Mouse (Mus musculus): ENCODE measurements around the gene Kcnq5. TPM values are rescaled to one million over a fixed set of nuclear protein-coding genes. Genes with fewer than 3 reads are reported as not detected.

Kcnq5 gene
- 1.2 and 1.3 TPM in 2 replicates for polyA plus RNA-seq (2014; fragmentation: Nextera tagmentation; extraction: Ambion mirVana)

DNA sequence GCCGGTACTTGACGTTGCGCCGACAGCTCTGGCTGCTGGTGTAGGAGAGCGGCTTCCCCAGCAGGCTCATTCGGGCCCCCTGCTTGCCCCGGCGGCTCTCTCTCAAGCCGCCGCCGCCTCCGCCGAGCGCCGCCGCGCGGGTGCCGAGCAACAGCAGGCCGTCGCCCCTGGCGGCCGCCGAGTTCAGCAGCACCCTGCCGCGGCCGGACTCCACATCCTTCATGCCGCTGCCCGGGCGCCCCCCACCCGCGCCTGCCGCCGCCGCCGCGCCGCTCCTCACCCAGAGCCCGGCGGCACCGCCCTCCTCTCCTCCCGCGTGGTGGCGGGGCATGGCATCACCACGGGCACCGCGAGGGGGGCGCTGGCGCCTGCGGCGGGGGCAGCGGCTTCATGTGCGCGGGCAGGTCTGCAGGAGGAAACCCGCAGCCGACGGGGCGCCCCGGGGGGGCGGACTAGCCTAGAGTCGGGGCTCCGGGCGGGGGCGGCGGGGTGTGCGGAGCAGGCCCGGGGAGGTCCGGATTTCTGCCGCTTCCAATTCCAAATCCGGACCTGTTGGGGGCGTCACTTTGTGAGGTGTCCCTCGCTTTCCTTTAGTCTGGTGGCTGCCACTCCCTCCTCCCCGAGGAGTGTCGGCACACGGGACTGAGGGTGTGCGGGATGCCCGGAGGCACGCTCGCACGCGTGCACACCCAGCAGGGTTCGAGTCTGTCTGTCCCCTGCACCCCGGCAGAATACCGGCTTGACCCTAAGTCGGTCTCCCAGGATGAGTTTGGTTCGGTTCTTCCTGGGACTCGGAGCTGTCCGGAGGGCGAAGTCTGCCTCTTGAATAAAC, at the start of gene Kcnq5:
TSS of gene Kcnq5 (minus strand) at position 692 of the 832 bp plus-strand sequence.
- WGBS = under 1% methylated on average over 46 of the region's 89 CpGs
- H3K4me3 ChIP-seq (ENCODE audit: low read depth, low read length) = peak within 1 kb of the TSS; percentile 72
- H3K9me3 ChIP-seq (ENCODE audit: control insufficient read depth, low read length) = no peaks in the 10 kb centered on the region
- peak; percentile 86 for ATAC-seq (ENCODE audit: low FRiP score)
- peak within 1 kb of the TSS; percentile 96 for H3K4me2 ChIP-seq (replicated peaks; ENCODE audit: low read depth, low read length)
- H3K36me3 ChIP-seq (ENCODE audit: control insufficient read depth, insufficient read depth, low read length) = no peaks in the 10 kb centered on the region
- H3K27me3 ChIP-seq (ENCODE audit: control insufficient read depth, insufficient read depth, low read length) = peaks cover 4% of the 10 kb centered on the region
- DNase-seq (ENCODE audit: low spot score) = peak; percentile 85
- H3K9ac ChIP-seq (ENCODE audit: low read depth, low read length) = peak within 1 kb of the TSS; percentile 63
- no peak within 1 kb of the TSS for H3K27ac ChIP-seq (ENCODE audit: low read depth, low read length)
- 0 out of 2 replicates have a peak, but pooled peaks cover 2% of the 10 kb centered on the region for H3K4me1 ChIP-seq (replicated peaks; ENCODE audit: control insufficient read depth, insufficient read depth, low read length)

DNA sequence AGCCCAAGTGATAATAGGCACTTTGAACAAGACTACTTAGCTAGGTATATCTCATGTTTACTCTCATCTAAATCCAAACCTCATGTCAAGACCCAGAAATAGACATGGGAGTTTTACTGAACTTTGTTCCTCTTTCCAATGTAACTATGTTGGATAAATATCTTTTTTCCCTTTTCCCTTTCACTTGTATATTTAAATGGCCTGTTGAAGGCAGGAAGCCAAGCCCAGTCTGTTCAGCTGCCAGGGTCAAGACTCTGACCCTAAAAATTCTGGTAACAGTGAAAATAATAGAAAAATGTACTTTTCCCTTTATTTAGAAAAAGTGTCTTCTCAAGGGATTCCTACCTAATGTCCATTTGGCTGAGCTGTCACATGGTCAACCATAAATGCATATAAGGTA, 18.0 kb upstream of the Kcnq5 start:
- no peak for ATAC-seq (ENCODE audit: low FRiP score)
- no peaks in the 10 kb centered on the region for H3K9me3 ChIP-seq (ENCODE audit: control insufficient read depth, low read length)

DNA sequence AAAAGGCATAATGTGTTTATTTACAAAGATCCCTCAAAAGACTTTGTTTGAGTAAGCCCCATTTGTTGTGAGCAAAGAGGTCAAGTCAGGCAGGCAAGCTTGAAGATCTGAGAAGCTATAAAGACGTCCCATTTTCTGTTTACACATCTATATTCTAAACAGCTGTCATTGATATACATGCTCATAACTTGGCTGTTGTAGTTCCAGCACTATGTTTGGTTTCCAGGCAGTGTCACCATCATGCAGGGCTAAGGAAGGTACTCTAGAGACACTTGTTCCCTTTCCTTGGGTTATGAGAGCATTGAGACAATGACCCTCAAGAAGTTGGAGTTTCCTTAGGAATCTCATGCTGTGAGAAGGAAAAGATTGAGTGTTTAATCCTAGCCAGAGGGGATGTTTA, 17.6 kb upstream of the Kcnq5 start:
- WGBS = 76% methylated on average over 1 of the region's 1 CpGs
- DNase-seq (ENCODE audit: low spot score) (no peak), ATAC-seq (ENCODE audit: low FRiP score) (no peak)
- no peaks in the 10 kb centered on the region for H3K9me3 ChIP-seq (ENCODE audit: control insufficient read depth, low read length)
- no peaks in the 10 kb centered on the region for H3K4me1 ChIP-seq (replicated peaks; ENCODE audit: control insufficient read depth, insufficient read depth, low read length)
- H3K36me3 ChIP-seq (ENCODE audit: control insufficient read depth, insufficient read depth, low read length) = no peaks in the 10 kb centered on the region
- H3K4me2 ChIP-seq (replicated peaks; ENCODE audit: low read depth, low read length) = no peak overlapping the region
- no peaks in the 10 kb centered on the region for H3K27me3 ChIP-seq (ENCODE audit: control insufficient read depth, insufficient read depth, low read length)
- no peak overlapping the region for H3K4me3 ChIP-seq (ENCODE audit: low read depth, low read length)
- H3K9ac ChIP-seq (ENCODE audit: low read depth, low read length) = no peak overlapping the region
- H3K27ac ChIP-seq (ENCODE audit: low read depth, low read length) = no peak overlapping the region

More for the DNA sequence above, 18.0 kb upstream of the Kcnq5 start:
- no peaks in the 10 kb centered on the region for H3K4me1 ChIP-seq (replicated peaks; ENCODE audit: control insufficient read depth, insufficient read depth, low read length)
- no peak overlapping the region for H3K9ac ChIP-seq (ENCODE audit: low read depth, low read length)
- DNase-seq (ENCODE audit: low spot score) = no peak
- H3K27ac ChIP-seq (ENCODE audit: low read depth, low read length) = no peak overlapping the region
- H3K36me3 ChIP-seq (ENCODE audit: control insufficient read depth, insufficient read depth, low read length) = no peaks in the 10 kb centered on the region
- H3K4me2 ChIP-seq (replicated peaks; ENCODE audit: low read depth, low read length) = no peak overlapping the region
- H3K27me3 ChIP-seq (ENCODE audit: control insufficient read depth, insufficient read depth, low read length) = no peaks in the 10 kb centered on the region
- no peak overlapping the region for H3K4me3 ChIP-seq (ENCODE audit: low read depth, low read length)

DNA sequence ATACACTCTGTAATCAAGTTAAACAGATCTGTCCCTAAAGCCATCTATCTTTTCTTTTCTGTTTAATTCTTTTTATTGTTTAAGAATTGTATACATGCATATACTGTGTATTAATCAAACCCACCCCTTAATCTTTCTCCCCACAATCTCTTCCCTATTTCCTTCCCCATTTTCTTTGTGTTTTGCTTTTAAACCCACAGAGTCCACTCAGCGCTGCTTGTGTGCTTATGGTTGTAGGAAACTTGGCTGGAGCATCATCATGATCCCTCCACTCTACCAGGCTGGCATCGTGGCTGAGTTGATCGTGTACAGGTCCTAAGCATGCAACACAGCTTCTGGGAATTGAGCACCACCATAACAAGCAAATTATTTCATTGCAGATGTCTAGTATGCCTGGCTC, 12.3 kb upstream of the Kcnq5 start:
- no peak overlapping the region for H3K27ac ChIP-seq (ENCODE audit: low read depth, low read length)
- ATAC-seq (ENCODE audit: low FRiP score) (no peak), DNase-seq (ENCODE audit: low spot score) (no peak)
- no peak overlapping the region for H3K4me2 ChIP-seq (replicated peaks; ENCODE audit: low read depth, low read length)
- no peaks in the 10 kb centered on the region for H3K36me3 ChIP-seq (ENCODE audit: control insufficient read depth, insufficient read depth, low read length)
- no peaks in the 10 kb centered on the region for H3K9me3 ChIP-seq (ENCODE audit: control insufficient read depth, low read length)
- H3K27me3 ChIP-seq (ENCODE audit: control insufficient read depth, insufficient read depth, low read length) = no peaks in the 10 kb centered on the region
- H3K4me1 ChIP-seq (replicated peaks; ENCODE audit: control insufficient read depth, insufficient read depth, low read length) = no peaks in the 10 kb centered on the region
- no peak overlapping the region for H3K4me3 ChIP-seq (ENCODE audit: low read depth, low read length)
- WGBS = 88% methylated on average over 3 of the region's 3 CpGs
- no peak overlapping the region for H3K9ac ChIP-seq (ENCODE audit: low read depth, low read length)

DNA sequence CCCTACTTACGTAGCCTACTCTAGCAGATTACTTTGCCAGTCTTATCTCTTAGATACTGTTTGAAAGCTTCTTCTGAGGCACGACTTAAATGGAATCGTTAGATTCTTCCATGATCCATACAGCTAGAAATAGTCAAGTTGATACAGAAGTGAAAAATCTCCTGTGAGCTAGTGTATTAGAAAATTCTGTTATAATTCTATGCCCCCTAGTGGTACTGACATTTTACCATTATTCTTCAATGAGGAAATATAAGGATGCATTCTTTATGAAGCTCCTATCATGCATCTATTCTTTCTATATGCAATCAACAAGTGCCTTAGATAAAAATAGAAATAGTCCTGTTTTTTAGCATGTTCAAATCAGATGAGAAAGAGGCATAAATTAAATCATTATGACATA, 5.4 kb upstream of the Kcnq5 start:
- H3K4me3 ChIP-seq (ENCODE audit: low read depth, low read length) = no peak overlapping the region
- DNase-seq (ENCODE audit: low spot score) = no peak
- WGBS = 90% methylated on average over 3 of the region's 3 CpGs

DNA sequence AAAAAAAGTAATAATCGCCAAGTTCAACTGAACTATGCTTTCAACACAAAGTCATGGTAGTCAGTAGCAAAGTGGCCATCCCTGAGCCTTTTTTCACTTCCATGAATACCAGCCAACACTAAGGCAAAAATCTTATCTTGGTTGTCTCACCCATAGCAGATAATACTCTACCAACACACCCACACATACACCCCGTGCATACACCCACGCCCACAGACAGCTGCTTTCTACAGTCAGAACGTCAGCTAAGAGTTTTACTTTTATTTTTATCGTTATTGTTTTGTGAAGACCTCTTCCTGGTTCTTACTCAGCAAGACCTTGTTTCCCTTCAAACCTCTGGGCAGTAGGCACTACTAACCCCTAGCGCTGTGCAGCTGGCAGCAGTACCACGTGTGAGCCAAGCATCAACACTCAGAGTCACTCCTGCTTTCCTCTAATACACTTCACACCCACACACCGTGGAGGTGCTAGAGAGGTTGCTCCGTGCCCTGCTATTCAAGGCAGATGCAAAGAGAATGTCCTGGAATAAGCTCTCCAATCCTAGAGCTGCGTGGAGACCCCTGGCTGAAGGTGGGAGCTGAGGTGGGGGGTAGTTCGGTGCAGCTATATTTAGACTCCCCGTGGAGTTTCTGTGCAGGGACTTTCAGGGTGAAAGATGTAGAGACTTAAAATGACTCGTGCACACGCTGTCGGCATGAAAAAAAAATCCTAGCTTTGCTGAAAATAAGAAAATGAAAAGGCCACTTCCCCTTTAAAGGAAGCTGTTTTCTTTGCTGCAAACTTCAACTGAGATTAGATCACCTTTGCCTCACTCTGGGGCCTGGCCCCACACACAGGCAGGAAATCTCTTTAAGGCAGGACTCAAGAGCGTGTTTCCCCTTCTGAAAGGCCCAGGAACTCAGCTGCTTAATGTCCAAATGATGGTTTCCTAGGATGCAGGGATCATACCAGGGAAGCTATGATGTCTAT, 1.4 kb upstream of the Kcnq5 start:
- H3K27me3 ChIP-seq (ENCODE audit: control insufficient read depth, insufficient read depth, low read length) = peaks cover 4% of the 10 kb centered on the region
- DNase-seq (ENCODE audit: low spot score) = peak; percentile 6
- no peak for ATAC-seq (ENCODE audit: low FRiP score)
- H3K27ac ChIP-seq (ENCODE audit: low read depth, low read length) = no peak overlapping the region
- no peak overlapping the region for H3K9ac ChIP-seq (ENCODE audit: low read depth, low read length)
- H3K4me3 ChIP-seq (ENCODE audit: low read depth, low read length) = no peak overlapping the region
- H3K36me3 ChIP-seq (ENCODE audit: control insufficient read depth, insufficient read depth, low read length) = no peaks in the 10 kb centered on the region
- H3K4me1 ChIP-seq (replicated peaks; ENCODE audit: control insufficient read depth, insufficient read depth, low read length) = 0 out of 2 replicates have a peak, but pooled peaks cover 2% of the 10 kb centered on the region
- no peaks in the 10 kb centered on the region for H3K9me3 ChIP-seq (ENCODE audit: control insufficient read depth, low read length)
- WGBS = 55% methylated on average over 16 of the region's 16 CpGs
- H3K4me2 ChIP-seq (replicated peaks; ENCODE audit: low read depth, low read length) = no peak overlapping the region

More for the DNA sequence above, 5.4 kb upstream of the Kcnq5 start:
- Histone ChIP-seq H3K4me1 (replicated peaks; ENCODE audit: control insufficient read depth, insufficient read depth, low read length) (no peaks in the 10 kb centered on the region), H3K27me3 (ENCODE audit: control insufficient read depth, insufficient read depth, low read length) (no peaks in the 10 kb centered on the region; the same call in 1 of the 2 replicates), H3K4me2 (replicated peaks; ENCODE audit: low read depth, low read length) (no peak overlapping the region), H3K9ac (ENCODE audit: low read depth, low read length) (no peak overlapping the region), H3K9me3 (ENCODE audit: control insufficient read depth, low read length) (no peaks in the 10 kb centered on the region), H3K27ac (ENCODE audit: low read depth, low read length) (no peak overlapping the region), H3K36me3 (ENCODE audit: control insufficient read depth, insufficient read depth, low read length) (no peaks in the 10 kb centered on the region)
- no peak for ATAC-seq (ENCODE audit: low FRiP score)

DNA sequence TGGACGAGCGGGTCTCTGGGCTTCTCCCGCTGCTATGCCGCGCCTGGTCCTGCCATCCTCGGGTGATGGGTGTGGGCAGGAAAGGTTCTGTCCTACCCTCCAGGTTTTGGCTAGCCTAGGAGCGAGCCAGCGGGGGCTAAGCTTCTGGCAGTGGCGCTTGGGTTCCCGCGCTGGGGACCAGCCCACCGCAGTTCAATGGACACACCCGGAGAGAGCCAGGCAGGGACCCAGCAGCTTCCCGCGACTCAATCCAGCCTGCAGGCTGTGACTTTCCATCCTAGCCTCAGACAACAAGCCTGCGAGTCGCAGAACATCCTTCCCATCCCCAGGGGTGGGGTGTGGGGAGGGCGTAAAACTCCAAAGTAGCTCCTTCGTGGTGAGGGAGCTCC, 335 bp upstream of the Kcnq5 start:
- Histone ChIP-seq H3K9me3 (ENCODE audit: control insufficient read depth, low read length) (no peaks in the 10 kb centered on the region), H3K36me3 (ENCODE audit: control insufficient read depth, insufficient read depth, low read length) (no peaks in the 10 kb centered on the region), H3K27me3 (ENCODE audit: control insufficient read depth, insufficient read depth, low read length) (peaks cover 4% of the 10 kb centered on the region), H3K9ac (ENCODE audit: low read depth, low read length) (0 out of 2 replicates have a peak overlapping the region, but pooled peaks have one; percentile 63), H3K4me3 (ENCODE audit: low read depth, low read length) (peak overlapping the region; percentile 72), H3K4me2 (replicated peaks; ENCODE audit: low read depth, low read length) (peak overlapping the region; percentile 96), H3K27ac (ENCODE audit: low read depth, low read length) (no peak overlapping the region), H3K4me1 (replicated peaks; ENCODE audit: control insufficient read depth, insufficient read depth, low read length) (0 out of 2 replicates have a peak, but pooled peaks cover 2% of the 10 kb centered on the region)
- ATAC-seq (ENCODE audit: low FRiP score) (peak; percentile 51), DNase-seq (ENCODE audit: low spot score) (peak; percentile 58)
- 1% methylated on average over 19 of the region's 19 CpGs for WGBS

DNA sequence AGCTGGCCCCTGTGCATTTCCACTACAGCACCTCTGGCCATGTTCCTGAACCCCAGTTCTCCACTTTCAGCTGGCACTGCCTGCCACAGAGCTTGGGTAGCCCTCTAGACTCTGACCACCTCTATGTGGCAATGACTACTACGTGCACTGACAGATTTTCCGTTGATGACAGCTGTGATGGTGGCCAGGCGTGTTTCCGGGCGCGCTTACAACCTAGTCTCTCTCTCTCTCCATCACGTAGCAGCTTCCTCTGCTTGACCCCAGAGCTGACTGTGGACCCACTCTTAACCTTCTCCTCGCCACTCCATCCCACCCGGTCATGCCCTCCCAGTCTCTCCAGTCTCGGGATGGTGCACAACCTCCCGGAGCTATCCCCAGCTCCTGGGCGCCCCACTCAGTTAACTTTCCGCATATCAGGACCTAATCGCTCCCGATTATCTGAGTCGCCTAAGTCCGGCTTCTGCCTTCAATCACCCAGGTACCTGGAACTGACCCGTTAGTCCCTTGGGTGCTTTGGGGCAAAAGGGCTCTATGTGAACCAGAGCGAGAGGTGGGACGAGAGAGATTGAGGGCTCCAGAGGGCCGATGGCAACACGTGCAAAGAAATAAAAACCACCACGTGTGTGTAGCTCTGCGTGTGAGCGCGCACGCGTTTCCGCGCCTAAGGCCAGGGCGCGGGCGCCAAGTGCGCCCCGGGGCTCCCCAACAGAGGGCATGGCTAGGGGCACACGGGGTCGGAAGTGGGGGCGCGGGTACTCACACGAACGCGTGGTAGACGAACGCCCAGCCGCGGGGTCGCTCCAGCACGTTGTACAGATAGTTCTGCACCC, 1.1 kb downstream of the Kcnq5 start:
- Histone ChIP-seq H3K36me3 (ENCODE audit: control insufficient read depth, insufficient read depth, low read length) (no peaks in the 10 kb centered on the region), H3K4me1 (replicated peaks; ENCODE audit: control insufficient read depth, insufficient read depth, low read length) (0 out of 2 replicates have a peak, but pooled peaks cover 2% of the 10 kb centered on the region), H3K9ac (ENCODE audit: low read depth, low read length) (peak overlapping the region; percentile 63), H3K9me3 (ENCODE audit: control insufficient read depth, low read length) (no peaks in the 10 kb centered on the region), H3K4me2 (replicated peaks; ENCODE audit: low read depth, low read length) (peak overlapping the region; percentile 96), H3K27me3 (ENCODE audit: control insufficient read depth, insufficient read depth, low read length) (peaks cover 4% of the 10 kb centered on the region), H3K4me3 (ENCODE audit: low read depth, low read length) (peak overlapping the region; percentile 72), H3K27ac (ENCODE audit: low read depth, low read length) (no peak overlapping the region)
- DNase-seq (ENCODE audit: low spot score) (peak; percentile 65), ATAC-seq (ENCODE audit: low FRiP score) (peak; percentile 39)
- 2% methylated on average over 48 of the region's 48 CpGs for WGBS

Data from hindbrain, embryonic 11.5 days (tissue).